Mouse (Mus musculus) thymus, adult 2 months (tissue): ENCODE data around the gene Gm20765.
"Not testable (repeated sequence)": the region's sequence is repeated elsewhere in the genome, so short reads cannot be mapped to it uniquely, and the experiment has no call there.

Experiments
- CTCF ChIP-seq: fragments of 200-500 bp; IDR thresholded peaks from 2 replicates; pipeline ENCODE4 v1.5.1; 2012; ENCODE audit warnings: mild to moderate bottlenecking, control low read depth, low read length, moderate library complexity, borderline replicate concordance; ENCODE audit not compliant: control insufficient read depth, poor library complexity, insufficient read depth; ENCODE audit errors: extremely low read depth
- POLR2A ChIP-seq: fragments of 200-500 bp; IDR thresholded peaks from 2 replicates; pipeline ENCODE4 v1.6.1; 2012; ENCODE audit warnings: mild to moderate bottlenecking, low read length, control low read depth, moderate library complexity; ENCODE audit not compliant: control insufficient read depth, poor library complexity, insufficient read depth; ENCODE audit errors: extremely low read depth

DNA sequence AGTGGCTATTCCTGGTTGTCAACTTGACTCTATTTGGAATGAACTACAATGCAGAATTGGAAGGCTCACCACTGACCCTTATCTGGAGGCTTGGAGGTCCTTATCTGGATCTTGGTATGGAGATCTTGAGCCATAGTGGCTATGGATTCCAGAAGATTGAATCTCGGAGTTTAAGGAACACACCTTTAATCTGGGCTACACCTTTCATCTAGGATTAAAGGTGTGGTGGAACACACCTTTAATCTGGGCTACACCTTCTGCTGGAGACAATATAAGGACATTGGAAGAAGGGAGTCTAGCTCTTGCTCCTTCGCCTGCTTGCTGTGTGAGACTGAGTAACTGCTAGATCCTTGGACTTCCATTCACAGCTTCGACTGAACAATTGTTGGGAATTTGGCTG lies 17.1 kb upstream of the Gm20765 start, which contains the start of gene Gm21304:
- TF ChIP-seq POLR2A, CTCF: not testable (repeated sequence)
